Mouse (Mus musculus) brain, embryonic 14.5 days (tissue): ENCODE measurements around the gene Ybx3. TPM values are rescaled to one million over a fixed set of nuclear protein-coding genes. Genes with fewer than 3 reads are reported as not detected.

ENCODE experiments used
- DNase-seq: peaks from one replicate; pipeline ENCODE4 v3.0.0-alpha.2; 2011; ENCODE audit warnings: low read depth
- CTCF ChIP-seq: fragments of 200-500 bp; IDR thresholded peaks from 2 replicates; pipeline ENCODE4 v1.5.1; 2012; ENCODE audit warnings: inconsistent platforms, mild to moderate bottlenecking, moderate library complexity, borderline replicate concordance; ENCODE audit not compliant: insufficient read depth, insufficient read length; ENCODE audit errors: extremely low read depth
- POLR2A ChIP-seq: fragments of 200-500 bp; IDR thresholded peaks from 2 replicates; pipeline ENCODE4 v1.6.1; 2012; ENCODE audit warnings: mild to moderate bottlenecking, inconsistent platforms, borderline replicate concordance; ENCODE audit not compliant: poor library complexity, insufficient read depth, insufficient read length, severe bottlenecking; ENCODE audit errors: extremely low read depth
- polyA plus RNA-seq: library from polyadenylated mRNA; depleted of rRNA; stranded (reverse); fragments of >200 nt; gene quantifications from 2 replicates; pipeline ENCODE4 v1.2.3, GENCODE M21; 2012

Ybx3 gene
- polyA plus RNA-seq, 1 experiment = 124 TPM

- no peak for TF ChIP-seq POLR2A
- no peak for TF ChIP-seq CTCF
- no peak for DNase-seq
Measured at GRCm38 (mm10) chr6:131403036-131403435, 14.8 kb upstream of the Ybx3 start.

GRCm38 (mm10) chr6:131402606-131403005 lies 14.3 kb upstream of the Ybx3 start:
- no peak for DNase-seq
- TF ChIP-seq CTCF = no peak
- TF ChIP-seq POLR2A = no peak

- no peak for DNase-seq
- no peak for TF ChIP-seq POLR2A
- no peak for TF ChIP-seq CTCF
Measured at GRCm38 (mm10) chr6:131401259-131401658, 13.0 kb upstream of the Ybx3 start.

- DNase-seq = no peak
- TF ChIP-seq POLR2A (no peak), CTCF (no peak)
Measured at GRCm38 (mm10) chr6:131396650-131397049, 8.4 kb upstream of the Ybx3 start.

- no peak for DNase-seq
- TF ChIP-seq CTCF (no peak), POLR2A (no peak)
Measured at GRCm38 (mm10) chr6:131393873-131394660, 5.8 kb upstream of the Ybx3 start.

GRCm38 (mm10) chr6:131387221-131388039 lies 846 bp downstream of the Ybx3 start:
- peak; percentile 74 for DNase-seq
- TF ChIP-seq POLR2A = no peak
- no peak for TF ChIP-seq CTCF

GRCm38 (mm10) chr6:131386416-131387019 lies 1.8 kb downstream of the Ybx3 start:
- no peak for TF ChIP-seq POLR2A
- TF ChIP-seq CTCF = no peak
- no peak for DNase-seq

GRCm38 (mm10) chr6:131385469-131385868 lies 2.8 kb downstream of the Ybx3 start:
- DNase-seq = no peak
- TF ChIP-seq CTCF (no peak), POLR2A (no peak)

- no peak for DNase-seq
- TF ChIP-seq CTCF (no peak), POLR2A (no peak)
Measured at GRCm38 (mm10) chr6:131383713-131384330, 4.5 kb downstream of the Ybx3 start.

GRCm38 (mm10) chr6:131382984-131383337 lies 5.3 kb downstream of the Ybx3 start:
- DNase-seq = peak; percentile 42
- TF ChIP-seq POLR2A (no peak), CTCF (no peak)
